Mouse (Mus musculus): Measurements from ENCODE around the gene Nucb1.
A peak's percentile ranks its signal among the peaks of the same experiment; 100 is the strongest.
"Not testable (repeated sequence)": the region's sequence is repeated elsewhere in the genome, so short reads cannot be mapped to it uniquely, and the experiment has no call there.

Gene Nucb1

DNA sequence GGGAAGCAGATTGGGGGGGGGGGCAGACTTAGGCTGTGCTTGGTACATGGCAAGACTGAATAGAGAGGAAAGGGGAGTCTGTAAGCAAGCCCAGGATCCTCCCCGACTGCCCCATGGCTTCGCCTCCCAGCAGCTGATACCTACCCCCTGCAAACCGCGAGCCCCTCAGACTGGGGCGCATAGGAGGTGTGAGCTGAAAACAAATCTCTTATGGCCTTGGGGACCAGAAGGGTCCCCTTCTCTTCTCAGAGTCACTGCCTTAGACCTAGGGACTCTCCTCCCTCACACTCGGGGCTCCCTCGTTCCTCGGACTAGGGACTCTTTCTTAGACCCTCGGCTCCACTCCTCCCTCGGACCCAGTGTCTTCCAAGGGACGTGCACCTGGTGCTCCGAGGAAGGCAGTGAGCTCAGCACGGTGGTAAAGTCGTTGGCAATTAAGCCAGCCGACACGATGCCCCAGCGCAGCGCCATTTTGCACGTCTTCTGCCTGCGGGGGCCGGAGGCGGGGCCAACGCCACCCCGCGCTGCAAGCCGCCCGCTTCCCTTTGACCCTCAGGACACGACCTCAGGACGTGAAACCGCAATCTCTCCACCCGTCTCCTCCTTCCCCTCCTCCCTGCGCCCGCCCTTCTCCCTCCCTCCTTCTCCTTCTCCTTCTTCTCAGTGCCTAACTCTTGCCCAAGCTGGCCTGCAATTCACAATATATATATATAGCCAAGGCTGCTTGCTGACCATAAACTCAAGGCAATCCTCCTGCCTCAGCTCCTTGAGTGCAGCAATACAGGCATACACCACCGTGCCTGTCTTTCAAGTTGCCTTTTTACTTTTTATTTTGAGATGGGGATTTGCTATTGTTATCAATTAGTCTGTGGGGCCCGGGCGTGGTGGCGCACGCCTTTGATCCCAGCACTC is 21.7 kb downstream of the Nucb1 start, which contains the start of gene Dhdh:
TSS of gene Dhdh (minus strand) at position 513 of the 912 bp plus-strand sequence.
- DNase-seq, result peak; percentile 80

DNA sequence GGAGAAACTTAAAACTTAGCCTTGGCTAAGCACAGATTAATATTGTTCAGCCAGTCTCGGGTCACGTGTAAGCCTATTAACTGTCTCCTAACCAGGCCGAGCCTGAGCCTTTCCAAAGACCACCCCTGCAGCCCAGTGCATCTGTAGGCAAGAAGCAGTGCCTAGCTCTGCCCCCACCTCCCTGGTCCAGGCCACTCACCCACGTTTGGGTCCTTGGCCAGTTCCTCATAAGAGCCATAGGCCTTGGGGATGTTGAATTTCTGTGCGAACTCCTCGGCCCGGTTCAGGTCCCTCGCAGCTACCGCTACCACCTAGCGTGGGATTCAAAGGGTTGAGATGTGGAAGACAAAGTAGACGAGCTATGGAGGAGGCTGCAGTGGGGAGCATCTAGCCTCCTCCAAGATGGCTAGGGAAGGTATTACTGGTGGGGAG is 22.3 kb downstream of the Nucb1 start:
- peak; percentile 50 for DNase-seq

DNA sequence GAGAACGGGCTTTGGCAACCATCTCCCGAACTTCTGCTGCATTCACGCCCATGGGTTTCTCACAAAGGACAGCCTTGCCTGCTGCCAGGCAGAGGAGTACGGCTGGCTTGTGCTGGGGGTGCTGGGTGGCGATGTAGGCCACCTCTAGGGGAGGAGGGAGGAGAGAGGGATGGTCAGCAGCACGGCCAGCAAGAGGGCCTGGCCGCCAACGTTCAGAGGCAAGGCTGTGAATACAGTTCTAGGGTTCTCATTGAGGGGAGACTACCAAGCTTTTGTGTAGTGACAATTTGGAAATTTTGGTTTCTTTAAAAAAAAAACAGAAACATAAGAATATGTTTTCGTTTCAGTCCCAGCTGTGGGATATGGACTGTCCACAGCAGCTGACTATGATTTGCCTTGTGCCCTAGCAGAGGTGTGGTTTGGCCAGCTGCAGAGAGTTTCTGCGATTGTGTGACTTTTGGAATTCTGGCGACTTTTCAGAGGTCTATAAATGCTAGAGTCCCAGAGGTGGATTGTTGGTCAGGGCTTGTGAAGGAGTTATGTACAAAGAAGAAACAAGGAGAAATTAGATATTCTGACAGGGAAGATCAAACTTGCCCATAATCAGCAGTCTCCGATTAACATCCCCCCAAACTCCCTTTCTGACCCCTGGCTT is 23.3 kb downstream of the Nucb1 start, which contains the start of gene Gm45808:
TSS of gene Gm45808 (minus strand) at position 51 of the 655 bp plus-strand sequence.
- no peak for DNase-seq

DNA sequence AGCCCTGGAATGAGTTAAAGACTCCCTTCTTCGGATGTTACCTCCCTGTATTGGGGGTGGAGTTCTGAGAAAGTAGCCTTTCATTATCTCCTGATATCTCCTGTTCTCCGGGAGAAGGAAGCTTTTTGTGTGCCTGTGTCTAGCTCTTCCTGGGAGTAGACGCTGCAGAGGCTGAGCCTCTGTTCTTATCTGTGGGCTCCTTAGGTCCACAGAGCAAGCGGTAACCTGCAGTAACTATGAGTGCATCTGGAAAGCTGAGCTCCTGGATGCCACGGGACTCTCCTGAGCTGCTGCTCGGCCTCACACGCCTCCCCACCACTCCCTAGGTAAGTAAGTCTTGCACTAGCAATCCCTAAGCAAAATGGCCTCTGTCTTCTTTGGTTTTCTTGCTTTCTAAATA is 24.0 kb downstream of the Nucb1 start:
- no peak for DNase-seq

DNA sequence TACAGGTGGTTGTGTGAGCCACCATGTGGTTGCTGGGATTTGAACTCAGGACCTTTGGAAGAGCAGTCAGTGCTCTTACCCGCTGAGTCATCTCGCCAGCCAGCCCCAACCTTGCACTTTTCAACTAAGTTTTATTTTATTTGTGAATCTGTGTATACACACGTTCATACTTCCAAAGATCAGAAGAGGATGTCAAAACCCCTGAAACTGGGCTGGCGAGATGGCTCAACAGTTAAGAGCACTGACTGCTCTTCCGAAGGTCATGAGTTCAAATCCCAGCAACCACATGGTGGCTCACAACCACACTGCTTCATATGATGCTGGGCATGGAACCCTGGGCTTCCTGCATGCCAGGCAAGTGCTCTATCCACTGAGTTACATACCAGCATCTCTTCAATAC is 25.2 kb downstream of the Nucb1 start:
- not testable (repeated sequence) for DNase-seq

DNA sequence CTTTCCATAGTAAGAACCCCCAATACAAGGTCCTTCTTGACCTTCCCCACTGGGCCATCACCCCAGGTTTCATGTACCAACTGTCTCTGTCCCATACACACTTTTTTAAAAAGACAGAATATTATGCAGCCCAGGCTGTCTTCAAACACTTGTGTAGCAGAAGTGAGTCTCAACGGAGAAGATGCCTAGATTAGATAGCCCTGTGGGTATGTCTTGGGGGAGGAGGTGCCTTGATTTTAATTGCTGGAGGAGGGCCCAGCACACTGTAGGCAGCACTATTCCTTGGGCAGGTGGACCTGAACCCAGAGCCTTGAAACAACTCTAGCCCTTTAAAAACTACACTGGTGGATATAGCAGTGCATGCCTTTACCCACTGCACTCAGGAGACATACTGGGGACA is 28.0 kb downstream of the Nucb1 start:
- no peak for DNase-seq

DNA sequence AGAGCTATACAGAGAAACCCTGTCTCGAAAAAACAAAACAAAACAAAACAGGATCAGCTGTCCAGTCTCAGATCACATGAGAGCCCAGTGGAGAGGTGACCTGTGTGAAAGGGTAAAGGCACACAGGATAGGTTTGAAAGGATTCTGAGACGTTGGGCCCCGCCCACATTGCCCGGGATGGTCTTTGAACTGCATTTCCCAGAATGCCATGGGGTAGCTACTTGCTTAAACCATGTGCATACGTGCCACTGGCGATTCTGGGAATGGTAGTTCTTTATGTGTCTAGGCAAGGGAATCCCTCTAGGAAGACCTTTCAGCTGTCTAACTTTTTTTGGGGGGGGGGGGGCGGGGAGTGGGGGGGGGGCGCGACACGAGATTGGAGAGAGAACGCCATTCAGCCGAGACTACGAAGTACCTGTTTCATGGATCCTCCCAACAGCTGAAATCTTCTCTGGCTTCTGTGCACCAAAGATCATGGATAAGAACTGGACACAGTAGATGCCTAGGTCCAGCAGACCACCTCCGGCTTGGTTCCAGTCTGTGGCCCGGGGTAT is 28.8 kb downstream of the Nucb1 start, which contains the start of gene Tulp2:
TSS of gene Tulp2 (plus strand) at position 504 of the 554 bp plus-strand sequence.
- DNase-seq, result peak; percentile 80

DNA sequence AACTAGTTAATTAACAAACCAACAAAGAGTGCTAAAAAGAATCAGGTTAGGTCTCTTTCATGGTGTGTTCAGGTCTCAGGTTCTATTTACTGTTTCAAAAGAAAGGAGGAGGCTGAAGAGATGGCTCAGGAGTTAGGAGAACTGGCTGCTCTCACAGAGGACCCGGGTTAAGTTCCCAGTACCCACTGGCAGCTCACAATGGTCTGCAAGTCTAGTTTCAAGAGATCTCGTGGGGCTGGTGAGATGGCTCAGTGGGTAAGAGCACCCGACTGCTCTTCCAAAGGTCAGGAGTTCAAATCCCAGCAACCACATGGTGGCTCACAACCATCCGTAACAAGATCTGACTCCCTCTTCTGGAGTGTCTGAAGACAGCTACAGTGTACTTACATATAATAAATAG is 29.9 kb downstream of the Nucb1 start:
- not testable (repeated sequence) for DNase-seq

DNA sequence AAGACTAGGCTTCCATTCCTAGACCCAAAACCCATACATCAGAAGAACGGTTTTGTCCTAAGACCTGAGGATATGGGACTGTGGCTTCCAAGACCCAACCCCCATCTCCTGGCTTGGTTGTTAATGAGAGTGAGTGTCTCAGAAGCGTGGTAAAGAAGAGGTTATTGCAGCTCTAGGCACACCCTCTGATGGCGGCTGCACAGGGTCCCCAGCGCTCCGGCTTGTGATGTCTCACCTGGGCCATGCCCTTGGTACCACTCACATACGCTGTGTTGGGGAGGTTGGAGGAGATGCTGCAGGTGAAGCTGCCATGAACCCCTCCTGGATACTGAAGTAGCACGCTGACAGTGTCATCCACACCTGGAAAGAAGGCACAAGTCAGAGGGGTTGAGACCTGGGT is 31.4 kb downstream of the Nucb1 start:
- no peak for DNase-seq

DNA sequence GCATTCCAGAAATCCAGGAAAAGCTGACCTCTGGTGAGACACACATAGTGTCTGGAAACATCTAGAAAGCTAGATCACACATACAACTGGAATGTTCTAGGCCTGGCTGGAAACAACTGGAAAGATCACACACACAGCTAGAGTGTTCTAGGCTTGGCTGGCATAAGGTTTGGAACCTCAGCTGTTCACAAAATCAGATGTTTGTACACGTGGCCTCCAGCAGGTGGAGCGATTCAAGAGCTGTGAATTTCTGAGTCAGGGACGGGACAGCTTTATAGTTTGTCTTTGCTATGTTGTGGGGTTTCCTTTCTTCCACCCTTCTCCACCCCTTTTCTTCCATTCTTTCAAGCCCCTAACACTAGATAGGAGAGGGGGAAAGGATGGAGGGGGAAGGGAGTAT is 33.2 kb downstream of the Nucb1 start:
- peak; percentile 78 for DNase-seq

DNA sequence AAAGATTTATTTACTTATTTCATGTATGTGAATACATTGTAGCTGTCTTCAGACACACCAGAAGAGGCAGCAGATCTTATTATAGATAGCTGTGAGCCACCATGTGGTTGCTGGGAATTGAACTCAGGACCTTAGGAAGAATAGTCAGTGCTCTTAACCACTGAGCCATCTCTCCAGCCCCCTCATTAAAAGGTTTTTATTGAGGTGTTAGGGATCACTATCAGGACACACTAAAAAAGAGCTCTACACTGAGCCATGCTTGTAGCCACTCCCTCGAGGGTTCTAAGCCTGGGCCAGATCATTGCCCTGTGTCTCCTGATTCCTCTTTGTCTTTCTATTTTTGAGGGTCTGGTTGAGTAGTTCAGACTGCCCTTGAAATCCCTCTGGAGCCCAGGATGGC is 33.8 kb downstream of the Nucb1 start:
- DNase-seq, result no peak

DNA sequence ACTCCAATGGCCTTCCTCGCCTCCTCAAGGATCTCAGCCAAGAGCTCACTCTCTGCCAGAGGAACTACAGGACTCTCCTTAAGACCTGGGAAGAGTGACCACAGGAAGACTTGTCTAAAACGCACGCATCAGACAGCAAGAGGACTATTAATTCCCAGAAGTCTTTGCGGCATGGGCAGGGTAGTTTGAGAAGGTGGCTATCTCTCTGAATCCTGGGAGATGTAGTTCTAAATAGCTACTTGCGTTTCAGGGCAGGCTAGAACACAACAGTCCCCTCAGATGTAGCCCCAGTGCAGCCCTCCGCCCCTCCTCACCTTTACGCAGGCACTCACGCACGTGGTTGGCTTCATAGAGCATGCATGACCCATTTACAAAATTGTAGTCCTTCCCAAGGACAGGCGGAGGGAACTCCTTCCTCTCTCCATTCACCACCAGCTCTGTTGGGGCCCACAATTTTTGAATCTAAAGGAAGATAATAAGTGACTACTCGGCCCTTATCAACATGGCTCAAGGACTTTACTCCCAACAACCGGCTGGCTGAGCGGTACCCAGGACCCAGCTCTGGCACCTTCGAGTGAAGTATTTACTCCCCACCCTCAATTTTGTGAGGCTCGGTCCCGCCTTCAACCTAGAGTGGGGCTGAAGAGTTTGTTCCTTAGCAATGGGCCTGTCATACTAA is 34.8 kb downstream of the Nucb1 start:
- DNase-seq, result no peak

DNA sequence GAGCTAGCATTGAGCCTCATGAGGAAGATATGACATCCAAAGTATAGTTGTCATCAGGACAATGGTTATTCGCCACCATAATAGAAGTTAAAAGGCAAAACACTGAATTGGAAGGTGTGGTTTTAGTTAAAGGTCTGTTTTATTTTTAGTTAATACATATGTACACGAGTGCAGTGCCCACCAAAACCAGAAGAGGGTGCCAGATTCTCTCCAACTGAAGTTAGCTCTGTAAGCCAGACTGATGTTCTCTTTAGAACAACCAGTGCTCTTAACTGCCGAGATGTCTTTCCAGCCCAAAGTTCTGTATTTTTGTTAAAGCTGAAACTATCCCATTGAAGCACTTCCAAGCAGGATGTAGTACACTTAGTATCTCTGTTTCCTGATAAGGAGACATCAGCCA is 39.3 kb downstream of the Nucb1 start:
- peak; percentile 86 for DNase-seq

DNA sequence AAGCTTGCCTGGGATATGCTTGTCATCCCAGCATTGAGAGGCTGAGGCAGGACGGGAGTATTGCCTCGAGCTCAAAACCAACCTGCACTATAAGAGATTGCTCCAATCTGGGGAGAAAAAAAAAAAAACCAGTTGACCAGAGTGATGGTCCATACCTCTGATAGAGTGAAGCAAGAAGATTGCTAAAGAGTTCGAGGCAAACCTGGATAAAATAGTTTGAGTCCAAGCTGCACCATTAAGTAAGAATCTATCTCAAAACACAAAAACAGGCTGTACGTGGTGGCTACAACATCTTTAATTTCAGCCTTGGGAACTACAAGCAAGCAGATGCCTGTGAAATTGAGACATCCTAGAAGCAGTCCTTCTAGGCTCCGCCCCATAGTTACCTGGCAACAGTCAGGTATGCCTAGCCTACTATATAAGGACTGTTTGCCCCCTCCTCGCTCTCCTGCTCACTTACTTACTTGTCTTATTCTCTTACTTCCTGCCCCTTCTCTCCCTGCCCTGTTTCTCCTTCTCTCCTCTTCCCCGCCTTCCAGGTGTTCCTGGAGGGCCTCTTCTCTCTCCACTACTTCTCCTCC is 43.0 kb downstream of the Nucb1 start:
- no peak for DNase-seq

DNA sequence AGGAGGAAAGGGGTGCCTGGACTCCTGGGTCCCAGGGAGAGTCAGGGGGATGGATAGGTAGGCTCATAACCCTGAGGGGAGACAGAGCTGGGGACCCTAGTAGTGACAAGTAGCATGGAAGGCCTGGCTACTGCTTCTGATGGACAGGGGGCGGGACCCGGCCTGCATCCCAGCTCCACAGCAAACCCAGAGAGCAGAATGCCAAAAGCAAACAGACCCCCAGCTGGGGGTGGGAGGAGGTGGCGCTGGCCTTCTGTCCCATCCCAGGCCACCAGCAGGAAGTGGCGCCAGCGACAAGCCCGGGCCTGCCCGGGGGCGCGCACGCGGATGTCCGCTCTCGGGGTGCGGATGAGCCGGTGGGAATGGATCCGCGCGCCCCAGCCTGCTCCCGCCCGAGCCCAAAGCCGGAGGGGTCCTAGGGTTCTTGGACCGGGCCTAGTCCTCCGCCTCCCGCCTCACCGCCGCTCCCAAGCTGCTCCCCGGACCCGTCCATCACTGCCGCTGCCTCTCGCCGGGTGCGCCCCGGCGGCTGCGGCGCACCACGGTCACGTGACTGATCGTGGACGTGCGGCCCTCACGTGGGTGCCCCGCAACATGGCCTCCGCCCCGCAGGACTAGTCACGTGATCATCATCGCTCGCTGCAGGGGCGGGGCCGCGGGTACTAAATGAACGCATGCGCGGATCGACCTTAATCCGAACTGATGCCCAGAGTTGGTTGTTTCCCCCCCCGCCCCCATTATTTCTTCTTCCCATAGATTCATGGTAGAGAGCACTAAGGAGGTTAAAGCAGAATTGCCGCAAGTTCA is 43.7 kb downstream of the Nucb1 start, which contains the start of gene Bax:
TSS of gene Bax (minus strand) at position 616 of the 807 bp plus-strand sequence.
- DNase-seq, result peak; percentile 100

DNA sequence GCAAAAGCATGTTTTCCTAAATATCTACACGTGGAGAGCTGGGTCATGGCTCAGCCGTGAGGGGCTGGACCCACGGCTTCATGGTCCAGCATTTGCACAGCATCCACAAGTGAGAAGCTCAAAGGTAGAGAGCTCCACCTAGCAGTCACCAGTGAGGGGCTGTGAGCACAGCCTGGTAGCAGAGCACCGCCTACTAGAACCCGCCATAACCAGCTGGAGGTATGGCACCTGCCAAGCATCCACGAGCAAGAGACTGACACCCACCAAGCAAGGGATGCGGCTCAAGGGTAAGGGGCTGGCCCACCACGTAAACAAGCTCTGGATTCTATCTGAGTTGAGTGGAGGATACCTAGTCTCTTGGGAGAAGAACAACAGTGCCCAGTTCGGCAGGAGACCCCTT is 44.7 kb downstream of the Nucb1 start:
- no peak for DNase-seq

DNA sequence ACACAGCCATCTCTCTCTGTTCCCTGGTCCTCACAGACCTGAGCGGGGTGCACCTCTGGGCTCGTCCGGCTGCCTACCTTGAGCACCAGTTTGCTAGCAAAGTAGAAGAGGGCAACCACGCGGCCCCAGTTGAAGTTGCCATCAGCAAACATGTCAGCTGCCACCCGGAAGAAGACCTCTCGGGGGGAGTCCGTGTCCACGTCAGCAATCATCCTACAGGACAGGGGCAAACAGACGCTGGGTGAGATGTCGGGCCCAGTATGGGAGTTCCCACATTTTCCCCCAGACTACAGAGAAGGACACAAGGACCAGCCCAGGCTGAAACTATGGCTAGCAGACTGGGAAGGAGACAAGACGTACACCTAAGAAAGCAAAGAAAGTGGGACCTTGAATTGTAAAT is 45.1 kb downstream of the Nucb1 start:
- no peak for DNase-seq

DNA sequence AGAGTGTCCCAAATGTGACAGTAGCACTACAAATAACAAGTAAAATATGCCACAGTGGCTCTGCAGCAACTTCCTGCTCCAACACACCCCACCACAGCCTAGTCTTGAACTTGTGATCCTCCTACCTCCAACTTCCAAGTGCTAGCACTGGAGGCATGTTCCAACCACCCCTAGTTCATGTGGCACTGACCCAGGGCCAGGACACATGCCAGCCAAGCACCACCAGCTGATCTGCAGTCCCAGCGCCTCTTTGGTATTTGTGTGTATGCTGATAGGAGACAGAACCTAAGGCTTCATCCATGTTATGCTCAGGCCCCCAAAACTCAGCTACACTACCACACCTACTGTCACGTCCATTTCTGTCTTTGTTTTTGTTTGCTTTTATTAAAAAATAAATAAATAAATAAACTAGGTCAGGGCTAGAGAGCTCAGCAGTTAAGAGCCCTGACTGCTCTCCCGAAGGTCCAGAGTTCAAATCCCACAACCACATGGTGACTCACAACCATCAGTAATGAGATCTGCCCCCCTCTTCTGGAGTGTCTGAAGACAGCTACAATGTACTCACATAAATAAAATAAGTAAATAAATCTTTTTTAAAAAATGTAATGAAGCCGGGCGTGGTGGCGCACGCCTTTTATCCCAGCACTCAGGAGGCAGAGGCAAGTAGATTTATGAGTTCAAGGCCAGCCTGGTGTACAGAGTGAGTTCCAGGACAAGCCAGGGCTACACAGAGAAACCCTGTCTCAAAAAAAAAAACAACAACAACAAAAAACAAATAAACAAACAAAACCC is 46.0 kb downstream of the Nucb1 start:
- no peak for DNase-seq

DNA sequence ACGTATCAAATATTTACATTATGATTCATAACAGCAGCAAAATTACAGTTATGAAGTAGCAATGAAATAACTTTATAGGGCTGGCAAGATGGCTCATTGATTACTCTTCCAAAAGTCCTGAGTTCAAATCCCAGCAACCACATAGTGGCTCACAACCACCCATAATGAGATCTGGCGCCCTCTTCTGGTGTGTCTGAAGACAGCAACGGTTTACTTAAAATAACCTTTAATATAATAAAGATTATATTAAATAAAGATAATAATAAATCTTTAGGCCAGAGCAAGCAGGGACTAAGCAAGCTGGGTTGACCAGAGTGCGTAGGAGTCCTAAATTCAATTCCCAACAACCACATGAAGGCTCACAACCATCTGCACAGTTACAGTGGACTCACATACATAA is 47.3 kb downstream of the Nucb1 start:
- not testable (repeated sequence) for DNase-seq

DNA sequence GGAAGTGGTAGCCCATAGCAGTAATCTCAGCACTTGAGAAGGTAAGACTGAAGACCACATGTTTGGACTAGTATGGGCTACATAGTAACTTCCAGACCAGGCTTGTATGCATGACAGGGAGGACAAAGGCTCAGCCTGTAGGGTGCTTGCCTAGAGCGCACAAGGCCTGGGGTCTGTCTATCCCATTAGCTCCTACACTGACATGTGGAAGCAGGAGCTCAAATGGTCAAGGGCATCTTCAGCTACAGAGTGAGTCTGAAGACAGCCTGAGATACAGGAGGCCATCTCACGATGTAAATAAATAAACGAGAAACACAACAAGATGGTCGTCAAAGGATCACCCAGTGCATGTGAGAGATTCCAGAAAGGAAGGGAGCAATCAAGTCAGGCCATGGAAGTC is 47.9 kb downstream of the Nucb1 start:
- no peak for DNase-seq

DNA sequence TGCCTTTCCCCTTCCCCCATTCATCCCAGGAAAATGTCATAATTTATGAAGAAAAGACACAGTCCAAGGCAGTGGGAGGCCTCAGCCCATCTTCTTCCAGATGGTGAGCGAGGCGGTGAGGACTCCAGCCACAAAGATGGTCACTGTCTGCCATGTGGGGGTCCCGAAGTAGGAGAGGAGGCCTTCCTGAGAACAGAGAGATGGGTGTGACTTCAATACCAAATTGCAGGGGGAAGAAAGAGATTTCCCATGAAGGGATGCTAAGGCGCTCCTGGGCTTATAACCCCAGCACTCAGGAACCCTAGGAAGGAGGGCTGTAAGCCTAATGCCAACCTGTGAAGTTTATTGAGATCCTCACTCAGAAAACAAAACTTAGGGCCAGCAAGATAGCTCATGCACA is 48.4 kb downstream of the Nucb1 start:
- no peak for DNase-seq
